ENCODE assay signal across 22 mouse cellular contexts in genomic region chr11:71429739-71430138, GRCm38 (mm10).
DNase-seq lines count a peak whose midpoint lies in the region; ATAC-seq lines count a peak whose summit lies in the region.
"Had no signal": no experiment of that assay in that cellular context is flagged by ENCODE, and none has a peak within 500 bp of the region (broad histone marks: within the 10 kb centered on the region; RNA-seq: fewer than 3 reads in every experiment).

No protein-coding gene starts in this region.

- H3K4me2 ChIP-seq in neural tube, embryonic 12.5 days (replicated peaks): peak overlapping the region; percentile 39
- H3K4me2 ChIP-seq: embryonic facial prominence, embryonic 13.5 days; midbrain, embryonic 12.5 days had no signal

- peaks cover 10% of the 10 kb centered on the region for H3K4me1 ChIP-seq in hindbrain, embryonic 10.5 days (replicated peaks)
- peaks cover 21% of the 10 kb centered on the region for H3K4me1 ChIP-seq in neural tube, embryonic 12.5 days
- H3K4me1 ChIP-seq: embryonic facial prominence, embryonic 13.5 days; heart, embryonic 10.5 days had no signal

- H3K9me3 ChIP-seq in hindbrain, embryonic 10.5 days: no peaks in the 10 kb centered on the region
- H3K9me3 ChIP-seq in neural tube, embryonic 12.5 days: 0 out of 2 replicates have a peak, but pooled peaks cover 4% of the 10 kb centered on the region
- H3K9me3 ChIP-seq: heart, embryonic 10.5 days; midbrain, embryonic 12.5 days had no signal

- H3K27me3 ChIP-seq in hindbrain, embryonic 10.5 days (ENCODE audit: insufficient read depth, poor library complexity, severe bottlenecking): no peaks in the 10 kb centered on the region
- no peaks in the 10 kb centered on the region for H3K27me3 ChIP-seq in neural tube, embryonic 12.5 days (replicated peaks)
- H3K27me3 ChIP-seq: embryonic facial prominence, embryonic 13.5 days; midbrain, embryonic 12.5 days had no signal

- H3K4me3 ChIP-seq in hindbrain, embryonic 10.5 days: no peak overlapping the region
- H3K4me3 ChIP-seq in neural tube, embryonic 12.5 days: no peak overlapping the region
- H3K4me3 ChIP-seq: embryonic facial prominence, embryonic 13.5 days; heart, embryonic 10.5 days; midbrain, embryonic 12.5 days; myocyte had no signal

- peak; percentile 15 for DNase-seq in adrenal gland, postnatal 25 days
- no peak for DNase-seq in adrenal gland, postnatal 10 days
- DNase-seq in kidney, postnatal 4 days: peak; percentile 44 to 65
- DNase-seq in kidney, adult 8-10 months: no peak
- DNase-seq in hindbrain, embryonic 10.5 days (ENCODE audit: low spot score): no peak
- no peak for DNase-seq in urinary bladder, adult 18-20 months (ENCODE audit: low spot score in 2 of 2)
- DNase-seq: cerebellum, adult 9-10 months; gastrocnemius, postnatal 14 days; heart, postnatal 10 days; layer of hippocampus, postnatal 36 days; liver; liver, postnatal 0 days; lung, postnatal 4 days; right cerebral cortex, postnatal 4 days; thymus, postnatal 36 days had no signal

- no peak overlapping the region for H3K9ac ChIP-seq in neural tube, embryonic 12.5 days
- H3K9ac ChIP-seq: embryonic facial prominence, embryonic 13.5 days; liver, postnatal 0 days; midbrain, embryonic 12.5 days had no signal

- WGBS in hindbrain, embryonic 10.5 days: 87% methylated on average over 22 of the region's 22 CpGs
- 51% methylated on average over 22 of the region's 22 CpGs for WGBS in neural tube, embryonic 12.5 days

- no peak for ATAC-seq in neural tube, embryonic 12.5 days (ENCODE audit: low FRiP score, low read depth)
- ATAC-seq in erythroid progenitor cell, adult 5-6 weeks (replicated peaks; ENCODE audit: low FRiP score, poor library complexity, severe bottlenecking): no peak
- ATAC-seq: inflammation-experienced regulatory T-cells, adult 6 months had no signal

- H3K36me3 ChIP-seq in hindbrain, embryonic 10.5 days: no peaks in the 10 kb centered on the region
- no peaks in the 10 kb centered on the region for H3K36me3 ChIP-seq in neural tube, embryonic 12.5 days
- H3K36me3 ChIP-seq: embryonic facial prominence, embryonic 13.5 days; heart, embryonic 10.5 days; midbrain, embryonic 12.5 days had no signal

- peak overlapping the region; percentile 35; the same call in 1 of the 2 replicates for H3K27ac ChIP-seq in hindbrain, embryonic 10.5 days
- H3K27ac ChIP-seq in neural tube, embryonic 12.5 days: no peak overlapping the region
- H3K27ac ChIP-seq: embryonic facial prominence, embryonic 13.5 days; heart, embryonic 10.5 days; midbrain, embryonic 12.5 days had no signal

Comparison
In these comparisons a context has a peak if more than half of its experiments do, and no peak if none do; other contexts are left out.
1. DNase-seq: peak in adrenal gland, postnatal 25 days (single experiment) and kidney, postnatal 4 days (2 of 2); none in adrenal gland, postnatal 10 days (single experiment), kidney, adult 8-10 months (0 of 2), hindbrain, embryonic 10.5 days (single experiment) and urinary bladder, adult 18-20 months (0 of 2).